Mouse (Mus musculus) gastrocnemius, postnatal 10 days (tissue): ENCODE data around the gene Serf1. TPM values are rescaled to one million over a fixed set of nuclear protein-coding genes. Genes with fewer than 3 reads are reported as not detected.

Experiments
- total RNA-seq, 2 experiments: library from RNA; stranded (reverse); gene quantifications; 2 replicates each; pipeline ENCODE4 v1.2.3; 2021

Gene Serf1
- total RNA-seq, 2 experiments from 2014 or later, result 25.0 to 27.1 TPM

Other genes with a start within 250 kb of the Serf1 start
- not detected for gene Cartpt, start 206.9 kb upstream of the Serf1 start, total RNA-seq
- 10 to 100 TPM; 30.5 to 31.5 TPM for gene Mccc2, start 92.4 kb upstream of the Serf1 start, total RNA-seq
- 10 to 100 TPM; 10.9 to 19.6 TPM for gene Bdp1, start 3.9 kb upstream of the Serf1 start, total RNA-seq
- 10 to 100 TPM; 20.5 to 26.2 TPM for gene Smn1, start 16.8 kb downstream of the Serf1 start, total RNA-seq
- under 1 TPM; 0.19 to 0.38 TPM for gene Naip2, start 94.1 kb downstream of the Serf1 start, total RNA-seq
- gene Naip5, start 138.3 kb downstream of the Serf1 start, total RNA-seq, result under 1 TPM; 0.14 to 0.20 TPM
- under 1 TPM; 0.09 to 0.11 TPM for gene Naip6, start 209.7 kb downstream of the Serf1 start, total RNA-seq